Mouse (Mus musculus) CH12.LX (cell line): Measurements from ENCODE around the gene Slc17a6.

Source experiments
- CTCF ChIP-seq, 2 experiments: IDR thresholded peaks in 1 of 2; conservative IDR thresholded peaks in 1 of 2; 2 replicates each; pipeline ENCODE4 v1.5.1; 2011 to 2012; ENCODE audit warnings: low read depth in 2 of 2, low read length in 2 of 2, improper control_type of control experiment in 1 of 2, inconsistent platforms in 1 of 2, mild to moderate bottlenecking in 1 of 2, moderate library complexity in 1 of 2
- E2F4 ChIP-seq: IDR thresholded peaks from 2 replicates; pipeline ENCODE4 v1.6.1; 2011; ENCODE audit warnings: low read depth, low read length, improper control_type of control experiment; ENCODE audit not compliant: insufficient replicate concordance
- ETS1 ChIP-seq: conservative IDR thresholded peaks from 2 replicates; pipeline ENCODE4 v1.6.1; 2012; ENCODE audit warnings: low read depth, mild to moderate bottlenecking, inconsistent platforms, low read length, improper control_type of control experiment, moderate library complexity
- HCFC1 ChIP-seq: IDR thresholded peaks from 2 replicates; pipeline ENCODE4 v1.6.1; 2012; ENCODE audit warnings: low read depth, mild to moderate bottlenecking, inconsistent platforms, low read length, improper control_type of control experiment
- MAFK ChIP-seq: IDR thresholded peaks from 2 replicates; pipeline ENCODE4 v1.6.1; 2011; ENCODE audit warnings: low read length, improper control_type of control experiment; ENCODE audit not compliant: insufficient replicate concordance
- MYC ChIP-seq: IDR thresholded peaks from 2 replicates; pipeline ENCODE4 v1.6.1; 2011; ENCODE audit warnings: low read depth, mild to moderate bottlenecking, improper control_type of control experiment, low read length
- NRF1 ChIP-seq: IDR thresholded peaks from 2 replicates; pipeline ENCODE4 v1.6.1; 2014; ENCODE audit warnings: low read depth, mild to moderate bottlenecking, inconsistent platforms, low read length, improper control_type of control experiment, moderate library complexity
- POLR2A ChIP-seq: IDR thresholded peaks from 2 replicates; pipeline ENCODE4 v1.6.1; 2011; ENCODE audit warnings: low read depth, mild to moderate bottlenecking, improper control_type of control experiment, low read length
- TCF12 ChIP-seq: IDR thresholded peaks from 2 replicates; pipeline ENCODE4 v1.6.1; 2014; ENCODE audit warnings: low read depth, mild to moderate bottlenecking, inconsistent platforms, low read length, improper control_type of control experiment
- USF1 ChIP-seq: IDR thresholded peaks from 2 replicates; pipeline ENCODE4 v1.6.1; 2014; ENCODE audit warnings: low read depth, mild to moderate bottlenecking, inconsistent platforms, low read length, improper control_type of control experiment
- ZC3H11A ChIP-seq: IDR thresholded peaks from 2 replicates; pipeline ENCODE4 v1.6.1; 2012; ENCODE audit warnings: low read depth, mild to moderate bottlenecking, inconsistent platforms, low read length, improper control_type of control experiment
- ZMIZ1 ChIP-seq: IDR thresholded peaks from 2 replicates; pipeline ENCODE4 v1.6.1; 2012; ENCODE audit warnings: low read depth, mild to moderate bottlenecking, inconsistent platforms, low read length, improper control_type of control experiment

GRCm38 (mm10) chr7:51709508-51709907 lies 87.7 kb downstream of the Slc17a6 start:
- TF ChIP-seq MYC: no peak
- TF ChIP-seq ETS1: no peak
- TF ChIP-seq CTCF (conservative IDR thresholded peaks at IDR 0.05 in 1 of 2, IDR thresholded peaks at IDR 0.05 in 1 of 2; ENCODE audit: low read depth in 2 of 2, low read length in 2 of 2): no peak
- TF ChIP-seq E2F4: no peak
- no peak for TF ChIP-seq NRF1
- no peak for TF ChIP-seq USF1
- no peak for TF ChIP-seq TCF12
- no peak for TF ChIP-seq HCFC1
- TF ChIP-seq ZC3H11A: no peak
- TF ChIP-seq POLR2A: no peak
- no peak for TF ChIP-seq MAFK
- TF ChIP-seq ZMIZ1: no peak
